Mouse (Mus musculus): Measurements from ENCODE around the gene Wdr46.
"Not testable (repeated sequence)": the region's sequence is repeated elsewhere in the genome, so short reads cannot be mapped to it uniquely, and the experiment has no call there.

Gene Wdr46

GRCm38 (mm10) chr17:33980181-33981035 lies 39.9 kb downstream of the Wdr46 start:
- no peak for DNase-seq

GRCm38 (mm10) chr17:33981192-33981909 lies 40.9 kb downstream of the Wdr46 start:
- peak; percentile 91 to 92 for DNase-seq

- peak; percentile 56 to 70 for DNase-seq
Observed at GRCm38 (mm10) chr17:33982136-33982535, 41.7 kb downstream of the Wdr46 start.

- DNase-seq = peak in 1 of 2 experiments; percentile 60
Observed at GRCm38 (mm10) chr17:33991788-33992664, 51.6 kb downstream of the Wdr46 start.

GRCm38 (mm10) chr17:33994959-33995358 lies 54.5 kb downstream of the Wdr46 start:
- no peak for DNase-seq

- no peak for DNase-seq
Observed at GRCm38 (mm10) chr17:33995651-33996050, 55.2 kb downstream of the Wdr46 start.

- DNase-seq = not testable (repeated sequence)
Observed at GRCm38 (mm10) chr17:33997025-33997424, 56.6 kb downstream of the Wdr46 start.

- not testable (repeated sequence) for DNase-seq
Observed at GRCm38 (mm10) chr17:33998697-33999096, 58.2 kb downstream of the Wdr46 start.
